Mouse (Mus musculus): ENCODE measurements around the gene Abca14. TPM values are rescaled to one million over a fixed set of nuclear protein-coding genes. Genes with fewer than 3 reads are reported as not detected.

Gene Abca14
- total and polyA plus RNA-seq, 3 experiments, result not detected

- no peak overlapping the region for H3K9ac ChIP-seq (ENCODE audit: insufficient read depth, low read depth)
- no peaks in the 10 kb centered on the region for H3K79me2 ChIP-seq (replicated peaks; ENCODE audit: control insufficient read depth, extremely low read depth, insufficient read depth, poor library complexity, severe bottlenecking)
- in situ Hi-C loops (cut with MboI; ENCODE audit: low pct_ligation_motif_present, low pct_unique_long_range_greater_than_20kb, low sequenced_read_pairs) (no loop called here), dilution Hi-C loops (cut with MboI; ENCODE audit: extremely low pct_ligation_motif_present, extremely low pct_unique_long_range_greater_than_20kb, low sequenced_read_pairs) (no loop called here)
- peaks cover 2% of the 10 kb centered on the region for H3K27me3 ChIP-seq (replicated peaks)
- H3K4me3 ChIP-seq (replicated peaks in 1 of 3; ENCODE audit: low read depth in 2 of 3, low read length in 2 of 3, poor library complexity in 1 of 3), result no peak overlapping the region
- no peaks in the 10 kb centered on the region for H3K4me1 ChIP-seq (ENCODE audit: control insufficient read depth in 1 of 2, insufficient read depth in 2 of 2)
- H3K36me3 ChIP-seq (replicated peaks in 1 of 2; ENCODE audit: control insufficient read depth in 1 of 2, insufficient read depth in 1 of 2, low read length in 1 of 2), result no peaks in the 10 kb centered on the region
- no peaks in the 10 kb centered on the region for H3K9me3 ChIP-seq (replicated peaks; ENCODE audit: low read length)
- TF ChIP-seq NRF1 (IDR thresholded peaks at IDR 0.05; ENCODE audit: low read depth, low read length), result no peak
- no peak for TF ChIP-seq SMC3 (IDR thresholded peaks at IDR 0.05; ENCODE audit: low read depth, low read length)
- TF ChIP-seq MAX (IDR thresholded peaks at IDR 0.05; ENCODE audit: low read length), result no peak
- TF ChIP-seq USF1 (IDR thresholded peaks at IDR 0.05; ENCODE audit: low read depth, low read length), result no peak
- TF ChIP-seq ZMIZ1 (IDR thresholded peaks at IDR 0.05; ENCODE audit: low read depth, low read length), result no peak
- no peak for TF ChIP-seq TBP (conservative IDR thresholded peaks at IDR 0.05; ENCODE audit: low read depth, low read length)
- no peak for TF ChIP-seq TCF12 (IDR thresholded peaks at IDR 0.05; ENCODE audit: low read depth, low read length)
- no peak for TF ChIP-seq GABPA (IDR thresholded peaks at IDR 0.05; ENCODE audit: insufficient replicate concordance, low read depth, low read length)
- no peak for TF ChIP-seq IRF4 (IDR thresholded peaks at IDR 0.05; ENCODE audit: low read depth, low read length)
- no peak for TF ChIP-seq MEF2A (IDR thresholded peaks at IDR 0.05; ENCODE audit: borderline replicate concordance, low read depth, low read length)
- TF ChIP-seq E2F4 (IDR thresholded peaks at IDR 0.05; ENCODE audit: insufficient replicate concordance, low read depth, low read length), result no peak
- no peak for TF ChIP-seq POLR2AphosphoS2 (IDR thresholded peaks at IDR 0.05; ENCODE audit: low read depth, low read length)
- no peak for TF ChIP-seq BHLHE40 (IDR thresholded peaks at IDR 0.05; ENCODE audit: low read depth, low read length)
- no peak for TF ChIP-seq JUND (conservative IDR thresholded peaks at IDR 0.05; ENCODE audit: low read depth, low read length)
- no peak for TF ChIP-seq PAX5 (IDR thresholded peaks at IDR 0.05; ENCODE audit: low read length)
- no peak for TF ChIP-seq KAT2A (IDR thresholded peaks at IDR 0.05; ENCODE audit: insufficient replicate concordance, low read length)
- TF ChIP-seq USF2 (conservative IDR thresholded peaks at IDR 0.05; ENCODE audit: low read depth, low read length), result no peak
- no peak for TF ChIP-seq MAZ (IDR thresholded peaks at IDR 0.05; ENCODE audit: low read depth, low read length)
- no peak for TF ChIP-seq UBTF (IDR thresholded peaks at IDR 0.05; ENCODE audit: low read depth, low read length)
- no peak for TF ChIP-seq ZC3H11A (IDR thresholded peaks at IDR 0.05; ENCODE audit: low read depth, low read length)
- no peak for DNase-seq (ENCODE audit: extremely low read depth)
- no peak overlapping the region for H3K4me2 ChIP-seq (ENCODE audit: insufficient read depth, low read depth, poor library complexity, severe bottlenecking)
- H3K27ac ChIP-seq (ENCODE audit: insufficient read depth, low read depth), result no peak overlapping the region
Observed at GRCm38 (mm10) chr7:120192207-120192606, 11.6 kb upstream of the Abca14 start.

- H3K4me3 ChIP-seq (replicated peaks in 1 of 3; ENCODE audit: low read depth in 2 of 3, low read length in 2 of 3, poor library complexity in 1 of 3), result no peak overlapping the region
- in situ Hi-C loops (cut with MboI; ENCODE audit: low pct_ligation_motif_present, low pct_unique_long_range_greater_than_20kb, low sequenced_read_pairs), result no loop called here
- no peak overlapping the region for H3K27ac ChIP-seq (ENCODE audit: insufficient read depth, low read depth)
- H3K9me3 ChIP-seq (replicated peaks; ENCODE audit: low read length), result no peaks in the 10 kb centered on the region
- no peaks in the 10 kb centered on the region for H3K36me3 ChIP-seq (replicated peaks in 1 of 2; ENCODE audit: control insufficient read depth in 1 of 2, insufficient read depth in 1 of 2, low read length in 1 of 2)
- no peaks in the 10 kb centered on the region for H3K4me1 ChIP-seq (ENCODE audit: control insufficient read depth in 1 of 2, insufficient read depth in 2 of 2)
- no peak overlapping the region for H3K4me2 ChIP-seq (ENCODE audit: insufficient read depth, low read depth, poor library complexity, severe bottlenecking)
- dilution Hi-C loops (cut with MboI; ENCODE audit: extremely low pct_ligation_motif_present, extremely low pct_unique_long_range_greater_than_20kb, low sequenced_read_pairs), result no loop called here
- H3K9ac ChIP-seq (ENCODE audit: insufficient read depth, low read depth), result no peak overlapping the region
- no peak for DNase-seq (ENCODE audit: extremely low read depth)
- H3K27me3 ChIP-seq (replicated peaks), result peaks cover 2% of the 10 kb centered on the region
- H3K79me2 ChIP-seq (replicated peaks; ENCODE audit: control insufficient read depth, extremely low read depth, insufficient read depth, poor library complexity, severe bottlenecking), result no peaks in the 10 kb centered on the region
- TF ChIP-seq SIN3A (IDR thresholded peaks at IDR 0.05; ENCODE audit: low read length) (no peak), TCF12 (IDR thresholded peaks at IDR 0.05; ENCODE audit: low read depth, low read length) (no peak), CHD2 (IDR thresholded peaks at IDR 0.05; ENCODE audit: low read length) (no peak), MAZ (IDR thresholded peaks at IDR 0.05; ENCODE audit: low read depth, low read length) (no peak), RCOR1 (conservative IDR thresholded peaks at IDR 0.05; ENCODE audit: low read depth, low read length) (no peak), MAX (IDR thresholded peaks at IDR 0.05; ENCODE audit: low read length) (no peak), PAX5 (IDR thresholded peaks at IDR 0.05; ENCODE audit: low read length) (no peak), USF1 (IDR thresholded peaks at IDR 0.05; ENCODE audit: low read depth, low read length) (no peak), IRF4 (IDR thresholded peaks at IDR 0.05; ENCODE audit: low read depth, low read length) (no peak), JUN (IDR thresholded peaks at IDR 0.05; ENCODE audit: insufficient read depth, low read depth, low read length) (no peak)
Observed at GRCm38 (mm10) chr7:120192816-120193215, 10.9 kb upstream of the Abca14 start.

All from CH12.LX (cell line).